Mouse (Mus musculus) hematopoietic stem cell, adult 5-6 weeks (primary cell): ENCODE data around the gene Nrcam. TPM values are rescaled to one million over a fixed set of nuclear protein-coding genes. Genes with fewer than 3 reads are reported as not detected.
A peak's percentile ranks its signal among the peaks of the same experiment; 100 is the strongest.

Experiments
- ATAC-seq, 2 experiments: fragments of 125-278 bp in 1 of 2; replicated peaks in 1 of 2; 2 replicates each; pipeline ENCODE4 v1.8.0; 2016 to 2017; ENCODE audit warnings: inconsistent platforms in 2 of 2, mild to moderate bottlenecking in 2 of 2, moderate number of reproducible peaks in 2 of 2, low read depth in 1 of 2, moderate TSS enrichment in 1 of 2; ENCODE audit not compliant: low FRiP score in 2 of 2, poor library complexity in 2 of 2, severe bottlenecking in 2 of 2, insufficient read depth in 1 of 2, low TSS enrichment in 1 of 2
- total RNA-seq: library from RNA; stranded (forward); fragments of 172-1452, 232-1000 nt; gene quantifications from 2 replicates; pipeline ENCODE4 v1.2.3, GENCODE M21; 2017

Nrcam gene
- total RNA-seq, 1 experiment from 2014 or later, result not detected

DNA sequence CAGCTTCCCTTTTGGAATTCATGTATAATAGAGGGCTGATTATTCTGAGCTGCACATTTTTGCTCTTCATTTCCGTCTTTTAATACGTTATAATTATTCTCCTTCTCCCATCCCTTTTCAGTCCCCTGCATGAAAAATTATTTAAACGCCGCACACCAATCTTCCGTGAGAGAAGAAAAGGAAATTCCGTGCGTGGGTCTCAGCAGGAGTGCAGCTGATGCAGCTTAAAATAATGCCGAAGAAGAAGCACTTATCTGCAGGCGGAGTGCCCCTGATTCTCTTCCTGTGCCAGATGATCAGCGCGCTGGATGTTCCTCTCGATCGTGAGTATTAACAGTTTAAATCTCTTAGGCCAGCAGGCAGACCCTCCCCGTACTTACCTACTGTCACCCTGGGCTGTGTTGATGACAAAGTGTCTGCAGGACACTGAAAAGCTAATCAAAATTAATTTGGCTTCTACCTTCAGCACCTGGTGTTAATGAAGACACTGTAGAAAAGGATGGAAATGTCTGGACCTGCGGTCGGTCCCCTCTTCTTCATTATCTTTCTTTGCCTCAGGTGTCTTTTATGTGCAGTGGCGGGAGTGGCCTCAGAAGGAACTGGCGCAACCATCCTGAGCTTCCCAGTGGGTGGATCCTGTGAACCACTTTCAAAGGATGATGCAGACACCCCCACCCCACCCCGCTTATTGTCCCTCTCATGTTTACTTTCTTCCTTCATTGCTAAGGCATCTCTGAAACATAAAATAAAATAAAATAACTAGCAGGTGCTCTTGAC lies 203.8 kb downstream of the Nrcam start:
- ATAC-seq, result no peak

DNA sequence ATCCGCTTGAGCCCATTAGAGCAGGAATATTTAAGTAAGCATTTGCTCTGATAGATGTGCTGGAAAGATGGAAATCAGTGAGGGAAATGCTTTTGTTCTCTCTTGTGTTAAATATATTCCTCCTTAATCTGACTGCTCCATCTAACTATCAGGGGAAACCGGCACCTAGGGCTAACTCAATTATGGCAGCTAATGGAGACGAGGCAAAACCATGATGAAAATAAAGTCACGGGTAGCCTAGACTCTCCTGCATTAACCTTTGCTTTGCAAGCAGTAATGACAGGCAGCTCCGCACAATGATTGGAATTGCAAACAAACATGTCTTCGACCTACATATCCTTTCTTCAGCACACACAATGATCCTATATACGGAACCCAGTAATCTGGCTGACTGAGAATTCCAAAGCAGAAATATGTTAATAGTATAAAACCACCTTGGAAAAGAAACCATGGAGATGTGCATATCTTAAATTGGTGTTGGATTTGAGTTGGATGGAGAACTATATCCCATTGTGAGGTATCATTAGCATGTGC lies 205.5 kb downstream of the Nrcam start:
- ATAC-seq, result no peak

DNA sequence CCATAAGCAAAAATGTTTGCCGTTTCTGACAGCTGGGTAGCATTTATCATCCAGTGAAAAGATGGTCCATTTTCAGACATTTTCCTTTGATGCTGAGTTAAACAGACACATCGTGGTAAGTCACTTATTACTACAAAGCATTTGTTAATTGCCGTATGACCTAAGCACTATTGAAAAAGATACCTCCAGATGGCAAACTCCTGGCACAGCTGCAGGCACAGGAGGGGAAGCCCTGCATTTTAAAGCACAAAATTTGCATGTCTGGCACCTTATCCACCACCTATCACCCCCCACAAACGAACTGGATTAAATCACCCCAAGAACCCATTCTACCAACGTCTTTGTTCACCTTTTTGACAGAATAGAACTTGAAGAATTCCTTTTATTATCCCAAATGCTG lies 206.9 kb downstream of the Nrcam start:
- ATAC-seq, result no peak

DNA sequence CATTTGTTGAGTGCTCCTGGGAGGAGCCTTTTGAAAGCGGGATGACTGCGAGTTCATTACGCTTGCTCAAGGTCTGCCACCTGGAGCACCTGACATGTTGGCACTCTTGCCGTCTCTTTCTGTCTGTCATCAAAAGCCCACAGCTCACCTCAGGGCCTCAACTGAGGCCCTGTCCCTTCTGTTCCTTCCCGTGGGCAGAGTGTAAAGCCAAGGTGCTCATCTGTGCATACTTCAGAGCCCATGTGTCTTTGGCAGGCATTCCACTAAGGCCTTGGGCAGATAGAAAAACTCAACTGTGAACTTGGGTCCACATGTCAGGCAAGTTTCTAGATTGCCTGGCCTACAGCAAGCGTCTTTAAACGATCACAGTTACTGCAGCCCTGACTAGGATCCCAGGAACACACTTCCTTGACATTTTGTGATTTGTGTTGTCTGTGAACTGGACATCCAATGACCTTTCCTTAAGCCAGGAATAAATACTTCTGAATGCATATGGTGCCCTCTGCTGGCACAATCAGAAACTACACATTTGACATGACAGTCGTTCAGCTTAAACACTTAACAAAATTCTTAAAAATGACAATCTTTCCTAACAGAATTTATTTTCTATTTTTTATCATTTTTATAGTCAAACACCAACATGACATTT lies 219.2 kb downstream of the Nrcam start:
- ATAC-seq, result no peak

DNA sequence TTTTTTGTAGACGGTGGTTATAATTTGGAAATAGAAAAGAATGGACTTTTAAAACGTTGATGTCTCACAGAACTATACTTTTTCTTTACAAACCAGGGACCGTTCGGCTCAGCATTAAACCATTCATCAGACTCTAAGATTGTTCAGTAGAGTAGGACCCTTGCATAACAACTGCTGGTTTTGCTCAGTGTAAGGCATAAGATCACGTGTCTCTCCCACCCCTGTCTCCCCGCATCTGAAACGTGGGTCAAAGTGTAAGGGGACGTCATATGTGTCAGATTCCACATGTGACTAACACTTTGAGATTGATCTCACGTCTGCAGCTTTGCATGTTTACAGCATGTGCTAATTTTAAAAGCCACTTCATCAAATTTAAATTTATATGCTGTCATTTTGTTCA lies 219.8 kb downstream of the Nrcam start:
- ATAC-seq, result no peak

DNA sequence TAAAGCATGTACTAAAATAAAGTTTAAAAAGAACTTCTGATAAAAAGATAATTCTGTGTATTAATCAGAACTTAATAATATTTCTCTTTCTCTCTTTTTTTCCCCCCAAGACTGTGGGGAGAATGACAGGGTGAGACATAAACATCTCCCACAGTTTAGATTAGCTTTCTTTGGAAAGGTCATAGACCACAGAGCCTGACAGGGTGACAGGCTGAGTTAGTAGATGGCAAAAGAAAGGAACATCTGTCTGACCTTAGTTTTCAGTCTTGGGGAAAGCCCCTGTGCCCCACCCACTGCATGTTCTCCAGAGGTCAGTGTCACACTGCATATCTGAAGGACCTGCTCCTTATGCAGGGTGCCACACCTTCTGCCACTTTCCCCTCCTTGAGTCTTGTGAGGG lies 222.9 kb downstream of the Nrcam start:
- ATAC-seq, result no peak

DNA sequence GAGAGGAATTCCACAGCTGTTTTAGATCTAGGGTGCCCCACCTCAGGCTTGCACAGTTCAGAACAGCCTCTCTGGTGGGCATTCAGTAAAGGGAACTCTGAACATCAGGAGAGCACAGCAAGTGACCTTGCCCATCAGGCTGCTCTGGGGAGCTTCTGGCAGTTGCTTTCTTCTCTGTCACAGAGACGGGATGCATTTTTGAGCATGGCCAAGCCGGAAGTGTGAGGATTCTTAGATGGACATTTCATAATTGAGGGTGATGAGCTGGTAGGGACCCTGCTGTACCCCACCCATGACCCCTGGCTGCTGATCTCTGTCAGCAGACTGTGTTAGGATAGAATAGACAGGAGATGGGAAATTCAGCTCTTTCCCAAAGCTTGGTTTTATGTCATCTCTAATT lies 225.4 kb downstream of the Nrcam start:
- ATAC-seq, result no peak

DNA sequence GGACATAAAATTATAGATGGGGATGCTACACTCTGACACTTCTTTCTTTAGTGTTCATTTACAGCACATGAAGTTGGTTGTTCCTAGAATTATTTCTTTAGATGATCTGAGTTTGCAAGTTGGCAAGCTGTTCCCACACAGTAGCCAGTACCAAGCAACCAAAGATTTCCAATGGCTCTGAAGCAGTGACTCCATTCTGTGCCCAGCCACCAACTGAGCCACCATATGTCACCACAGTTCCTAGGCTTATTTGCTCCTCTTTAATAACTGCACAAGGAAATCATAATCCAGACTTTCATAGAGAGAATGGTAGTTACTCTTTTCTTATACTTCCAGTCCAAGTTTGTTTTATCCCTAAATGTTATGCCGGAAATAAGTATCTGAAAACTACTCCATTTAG lies 226.1 kb downstream of the Nrcam start:
- no peak for ATAC-seq

DNA sequence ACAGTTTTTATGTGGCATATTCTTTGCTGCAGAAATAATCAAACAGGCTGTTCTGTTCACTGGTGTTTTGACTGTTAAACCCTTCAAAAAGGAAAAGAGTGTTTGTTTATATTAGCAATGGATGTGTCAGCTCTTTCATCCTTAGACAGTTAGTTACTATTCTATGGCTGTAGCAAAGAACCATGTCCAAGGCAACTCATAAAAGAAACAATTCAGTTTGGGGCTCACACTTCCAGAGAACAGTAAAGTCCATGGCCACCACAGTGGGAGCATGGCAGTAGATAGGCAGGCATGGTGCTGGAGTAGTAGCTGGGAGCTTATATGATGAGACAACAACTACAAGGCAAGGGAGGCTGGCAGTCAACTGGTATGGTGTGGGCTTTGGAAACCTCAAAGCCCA lies 231.3 kb downstream of the Nrcam start:
- no peak for ATAC-seq

DNA sequence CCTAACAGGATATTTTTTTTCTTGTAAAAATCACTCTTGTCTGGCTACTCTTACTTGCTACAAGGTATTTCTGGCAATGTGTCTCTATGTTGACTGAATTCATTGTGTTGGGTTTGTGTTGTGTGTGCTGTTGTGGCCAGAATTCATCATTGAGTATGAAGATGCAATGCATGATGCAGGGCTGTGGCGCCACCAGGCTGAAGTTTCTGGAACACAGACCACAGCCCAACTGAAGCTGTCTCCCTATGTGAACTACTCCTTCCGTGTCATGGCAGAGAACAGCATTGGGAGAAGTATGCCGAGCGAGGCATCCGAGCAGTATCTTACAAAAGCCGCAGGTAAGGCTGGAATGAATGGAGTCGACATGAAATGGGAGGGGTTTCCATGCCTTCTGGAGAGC lies 241.4 kb downstream of the Nrcam start:
- no peak for ATAC-seq

DNA sequence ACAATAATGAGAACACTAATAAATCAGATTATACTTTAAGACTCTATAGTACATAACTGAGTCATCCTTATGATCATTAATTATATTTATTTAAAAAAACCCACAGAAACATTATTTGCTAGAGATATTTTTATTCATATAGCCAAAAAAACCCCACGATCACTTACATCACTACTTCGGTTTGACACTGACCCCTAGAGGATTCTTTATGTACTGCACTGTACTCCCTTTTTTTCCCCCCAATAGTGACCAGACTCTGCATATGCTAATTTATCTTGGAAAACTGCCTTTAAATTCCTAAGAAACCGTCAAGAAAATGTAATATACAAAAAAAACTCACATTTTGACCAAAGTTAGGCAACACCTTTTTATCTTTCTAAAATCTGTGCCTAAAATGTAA lies 244.0 kb downstream of the Nrcam start:
- peak; percentile 58 to 59; a peak in 3 of 4 replicates for ATAC-seq

DNA sequence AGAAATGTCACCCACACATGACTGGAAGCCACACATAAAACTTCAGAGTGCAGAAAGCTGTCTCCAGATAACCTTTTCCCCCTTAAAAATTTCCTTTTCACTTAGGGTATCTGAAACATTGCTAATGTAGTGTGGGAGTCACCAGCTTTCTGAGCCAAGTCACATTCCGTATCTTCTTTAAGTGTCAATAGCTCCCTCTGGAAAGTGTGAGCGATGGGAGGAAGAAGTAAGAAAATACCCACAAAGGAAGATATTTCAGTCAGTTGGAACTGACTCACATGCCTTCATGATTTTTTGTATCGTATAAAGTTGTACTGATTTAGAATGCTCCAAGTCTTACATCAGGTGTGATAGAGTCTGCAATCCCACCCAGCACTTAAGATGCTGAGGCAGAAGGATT lies 245.5 kb downstream of the Nrcam start:
- no peak for ATAC-seq

DNA sequence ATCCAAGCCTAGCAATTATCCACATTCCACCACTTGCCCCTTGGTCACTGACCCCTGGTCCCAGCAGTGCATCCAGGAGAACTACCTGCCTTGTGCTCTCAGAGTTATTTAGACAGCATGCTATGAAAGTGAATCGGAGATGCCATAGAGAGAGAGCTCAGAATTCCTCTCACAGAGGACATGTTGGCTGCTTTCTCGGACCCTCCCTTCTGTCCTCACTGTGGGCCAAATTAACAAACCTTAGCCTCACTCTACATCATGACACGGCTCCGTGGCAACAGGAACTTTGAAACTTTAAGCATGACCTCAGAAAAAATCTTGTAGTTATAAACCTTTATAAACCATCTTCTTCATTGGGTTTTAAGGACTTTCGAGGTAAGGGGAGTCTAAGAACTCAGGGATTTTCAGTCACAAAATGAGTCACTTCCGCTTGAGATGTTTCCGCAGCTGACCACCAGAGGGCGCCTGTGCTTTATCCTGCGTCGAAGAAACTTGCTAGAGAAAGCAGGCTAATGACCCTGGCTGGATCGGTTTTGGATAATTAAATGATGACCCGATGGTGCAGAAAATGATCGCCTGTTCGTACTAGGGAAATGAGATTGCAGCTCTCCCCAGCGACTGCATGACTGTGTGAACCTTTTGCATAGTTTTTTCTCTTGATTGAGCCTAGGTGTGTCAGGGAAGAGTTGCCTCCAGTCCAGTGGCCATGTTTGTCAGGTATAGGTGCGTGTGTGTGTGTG lies 272.9 kb downstream of the Nrcam start:
- ATAC-seq, result peak; percentile 63 to 72

DNA sequence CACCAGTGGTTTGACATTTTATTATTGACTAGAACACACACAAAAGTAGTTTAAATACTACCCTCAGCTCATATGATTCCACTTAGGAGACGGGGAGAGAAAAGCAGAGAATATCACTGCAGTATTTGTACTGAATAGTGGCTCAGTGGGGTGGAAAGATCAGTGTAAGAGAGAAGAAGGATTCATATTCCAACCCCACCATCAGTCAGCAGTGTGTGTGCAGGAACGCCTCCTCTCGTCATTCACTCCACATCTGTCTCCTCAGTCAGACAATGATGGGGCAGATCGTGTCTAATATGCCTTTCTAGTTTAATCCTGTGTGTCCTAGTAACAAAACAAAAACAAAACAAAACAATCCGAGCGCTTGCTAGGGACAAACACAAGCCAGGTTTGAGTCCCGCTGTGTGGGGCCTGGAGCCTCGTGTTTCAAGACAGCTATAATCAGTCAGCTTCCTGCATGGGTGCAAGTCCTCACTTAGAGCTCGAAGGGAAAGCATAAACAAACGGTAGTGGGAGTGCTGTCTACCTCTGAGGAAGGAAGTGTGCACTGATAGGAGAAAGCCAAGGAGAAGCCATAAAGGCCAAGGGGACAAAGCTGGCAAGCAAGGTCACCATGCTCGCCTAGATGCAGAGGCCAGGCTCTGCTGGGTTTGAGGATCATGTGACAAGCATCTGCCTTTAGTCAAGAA lies 273.7 kb downstream of the Nrcam start:
- 0 out of 4 replicates have a peak, but pooled peaks of 1 of the 2 experiments have one; percentile 16 for ATAC-seq

DNA sequence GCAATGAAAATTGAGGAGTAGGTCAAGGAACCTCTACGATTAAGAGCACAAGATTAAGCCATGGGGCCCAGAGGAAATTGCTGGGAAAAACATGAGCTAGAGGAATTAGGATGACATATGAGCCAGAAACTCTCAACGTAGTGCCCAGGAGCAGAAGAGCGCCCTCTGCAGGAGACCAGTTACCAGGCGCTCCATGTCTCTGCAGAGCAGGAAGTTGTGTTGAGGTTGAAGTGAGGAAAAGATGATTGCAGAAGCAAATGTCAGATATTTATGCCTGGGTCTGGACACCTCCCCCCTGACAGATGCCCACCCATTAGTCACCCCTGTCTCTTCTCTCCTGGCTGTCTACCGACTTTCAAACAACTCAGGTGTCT lies 274.3 kb downstream of the Nrcam start:
- no peak for ATAC-seq

DNA sequence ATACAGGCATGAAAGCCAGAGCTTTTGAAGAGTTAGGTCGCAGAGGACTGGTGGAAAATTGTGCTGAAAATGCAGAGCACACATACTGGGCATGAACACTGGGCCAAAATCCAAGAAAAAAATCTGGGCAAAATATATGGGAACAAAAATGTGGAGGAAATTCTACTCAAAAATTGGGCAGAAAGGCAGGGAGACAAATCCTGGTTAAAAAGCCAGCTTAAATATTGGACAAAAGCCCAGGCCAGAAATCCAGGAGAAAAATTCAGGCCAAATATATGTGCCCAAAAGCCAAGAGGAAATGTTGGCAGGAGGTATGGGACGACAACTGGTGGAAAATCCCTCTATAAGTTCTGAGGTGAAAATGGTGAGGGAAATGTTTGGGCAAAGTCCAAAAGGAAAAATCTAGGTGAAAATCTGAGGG lies 288.3 kb downstream of the Nrcam start:
- no peak for ATAC-seq

DNA sequence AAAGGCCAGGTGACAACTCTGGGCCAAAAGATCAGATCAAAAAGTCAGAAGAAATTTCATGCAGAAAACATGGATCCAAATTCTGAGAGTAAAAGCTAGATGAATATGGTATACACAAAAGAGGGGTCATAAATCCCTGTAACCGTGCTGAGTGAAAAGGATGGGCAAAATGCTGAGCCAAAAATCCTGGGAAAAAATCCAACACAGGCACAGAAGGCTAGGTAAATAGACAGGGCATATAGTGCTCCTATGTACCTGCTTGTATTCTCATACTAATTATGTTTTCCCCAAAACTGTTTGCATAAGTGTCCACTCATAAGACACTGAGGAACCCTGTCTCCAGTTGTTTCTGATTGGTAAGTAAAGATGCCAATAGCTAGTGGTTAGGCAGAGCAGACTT lies 288.8 kb downstream of the Nrcam start:
- ATAC-seq, result no peak
